Mouse (Mus musculus) brain, adult 2 months (tissue): ENCODE data around the gene Ints7.

Experiments used
- DNase-seq: peaks from one replicate; pipeline ENCODE4 v3.0.0; 2011; ENCODE audit warnings: low read depth, low spot score

Gene Ints7

GRCm38 (mm10) chr1:191629170-191629636 lies 53.8 kb downstream of the Ints7 start:
- no peak for DNase-seq

- DNase-seq = no peak
These were observed 57.2 kb downstream of the Ints7 start for GRCm38 (mm10) chr1:191632511-191633095.

DNA sequence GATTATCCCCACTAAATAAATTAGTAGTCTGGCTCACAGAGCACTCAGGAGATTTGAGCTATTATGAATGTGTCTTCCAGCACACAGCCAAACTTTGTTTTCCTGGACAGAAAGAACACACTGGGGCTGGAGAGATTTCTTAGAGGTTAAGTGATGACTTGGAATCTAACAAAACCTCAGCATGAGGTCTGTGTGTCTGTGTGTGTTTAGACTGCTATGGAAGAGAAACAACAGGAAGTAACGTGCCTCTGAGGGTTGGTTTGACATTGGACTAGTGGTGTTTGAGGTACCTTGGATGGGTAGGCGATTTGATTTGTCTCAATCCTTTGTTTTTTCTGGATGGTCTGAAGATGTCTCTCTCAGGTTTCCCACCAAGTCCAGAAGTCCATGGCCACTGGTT lies 58.7 kb downstream of the Ints7 start:
- DNase-seq = no peak

DNA sequence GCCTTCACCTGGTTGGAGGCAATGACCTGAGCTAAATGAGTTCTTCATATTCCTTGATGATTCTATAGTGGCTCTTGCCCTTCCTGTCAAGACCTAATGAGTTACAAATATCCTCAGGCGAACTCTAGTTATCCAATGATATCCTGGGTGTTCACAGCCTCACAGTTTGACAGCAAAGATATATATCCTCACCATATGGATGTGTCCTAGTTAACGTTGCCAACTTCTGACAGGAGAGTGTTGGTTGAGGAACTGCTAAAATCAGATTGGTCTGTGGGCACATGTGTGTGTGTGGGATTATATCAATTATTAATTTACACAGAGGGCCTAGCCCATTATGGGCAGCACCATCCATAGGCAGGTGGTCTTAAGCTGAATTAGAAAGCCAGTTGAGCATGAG lies 63.0 kb downstream of the Ints7 start:
- DNase-seq = peak; percentile 57

GRCm38 (mm10) chr1:191639200-191639807 lies 63.9 kb downstream of the Ints7 start:
- peak; percentile 77 for DNase-seq

DNA sequence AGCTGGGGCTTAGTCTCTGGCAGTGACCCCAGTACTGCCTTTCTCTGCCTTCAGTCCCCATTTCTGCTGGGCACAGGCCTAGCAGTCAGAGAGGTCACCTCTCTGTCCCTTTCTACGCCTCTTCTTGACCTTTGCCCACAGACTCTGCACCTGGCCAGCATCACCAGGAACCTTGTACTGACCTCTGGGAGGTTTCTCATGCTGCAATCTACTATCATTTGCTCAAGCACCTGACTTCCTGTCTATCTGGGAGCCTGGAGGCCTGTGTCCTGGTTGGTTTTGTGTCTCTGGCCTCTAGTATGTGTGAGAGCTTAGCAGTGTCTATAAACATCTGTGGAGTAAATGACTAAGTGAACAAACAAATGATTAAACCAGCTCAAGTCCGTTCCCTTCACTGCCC lies 64.7 kb downstream of the Ints7 start:
- no peak for DNase-seq

- DNase-seq = no peak
These were observed 65.4 kb downstream of the Ints7 start for GRCm38 (mm10) chr1:191640848-191641247.

GRCm38 (mm10) chr1:191641438-191641837 lies 66.0 kb downstream of the Ints7 start:
- DNase-seq = no peak

- DNase-seq = no peak
These were observed 67.5 kb downstream of the Ints7 start for GRCm38 (mm10) chr1:191642903-191643302.

- no peak for DNase-seq
These were observed 70.5 kb downstream of the Ints7 start for GRCm38 (mm10) chr1:191645921-191646320.

DNA sequence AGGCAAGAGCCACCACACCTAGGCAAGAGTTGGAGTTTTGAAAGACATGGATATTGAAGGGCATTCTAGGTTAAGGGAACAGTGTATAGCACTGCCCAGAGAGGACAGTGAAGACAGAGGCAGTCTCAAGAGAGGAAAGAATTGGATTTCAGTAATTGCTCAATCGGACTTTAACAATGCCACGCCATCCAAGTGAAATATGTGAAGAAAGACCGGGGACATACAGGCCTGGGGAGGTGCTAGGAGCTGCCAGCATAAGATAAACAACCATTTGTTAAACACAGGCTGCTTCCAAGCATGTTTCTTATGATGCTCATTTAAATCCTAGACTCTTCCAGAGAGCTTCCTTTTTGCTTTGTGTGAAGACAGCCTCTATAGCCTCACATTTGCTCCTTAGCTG lies 72.2 kb downstream of the Ints7 start:
- no peak for DNase-seq

DNA sequence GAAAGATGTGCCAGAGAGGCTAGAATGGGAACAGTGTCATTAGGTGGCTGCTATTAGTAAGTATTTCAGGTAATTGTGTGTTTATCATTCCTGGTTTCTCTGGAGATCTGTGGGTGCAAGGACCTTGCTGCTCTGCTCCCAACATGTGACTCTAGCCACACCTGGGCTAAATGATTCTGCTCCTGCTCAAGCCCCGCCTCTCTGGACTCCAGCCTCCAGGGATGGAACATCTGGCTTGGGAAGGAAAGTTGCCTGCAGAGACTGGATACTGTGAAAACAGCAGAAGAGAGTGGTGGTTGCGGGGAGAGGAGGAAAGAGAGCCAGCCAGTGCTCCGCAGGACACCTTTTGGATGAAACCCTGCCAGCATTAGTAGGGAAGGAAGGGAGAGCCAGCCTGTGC lies 84.0 kb downstream of the Ints7 start:
- DNase-seq = no peak

DNA sequence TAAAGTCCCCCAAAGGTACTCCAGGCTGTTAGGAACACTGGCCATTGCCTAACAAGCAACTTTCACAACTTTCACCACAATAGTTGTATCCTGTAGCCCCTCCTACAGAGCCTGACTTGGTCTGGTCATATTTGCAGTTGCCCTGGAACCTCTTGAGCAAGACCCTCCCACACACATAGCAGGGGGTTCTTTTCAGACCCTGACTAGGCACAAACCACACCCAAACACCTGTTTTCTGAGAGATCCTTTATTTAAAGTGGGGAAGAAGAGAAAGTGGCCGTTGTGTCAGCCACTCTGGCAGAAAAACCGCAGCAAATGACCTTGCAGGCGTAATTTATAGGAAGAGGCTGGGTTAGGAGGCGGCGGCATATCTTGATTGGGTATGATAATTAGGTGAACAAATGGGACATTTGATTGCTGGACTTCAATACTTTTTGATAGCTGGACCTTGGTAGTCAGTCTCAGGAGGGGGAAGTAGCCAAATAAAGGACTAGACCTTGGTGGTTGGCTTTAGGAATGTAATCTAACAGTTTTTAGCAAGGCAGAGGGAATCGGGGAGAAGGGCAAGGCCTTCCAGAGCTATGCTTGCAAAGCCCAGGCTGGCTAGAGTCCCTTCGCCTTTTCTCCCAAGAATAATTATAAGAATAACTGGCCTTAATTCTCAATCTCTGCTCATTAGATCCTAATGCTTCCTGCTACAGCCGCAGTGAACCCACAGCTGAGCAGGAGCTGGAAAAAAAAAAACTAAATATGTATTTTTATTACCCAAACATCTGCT lies 85.8 kb downstream of the Ints7 start:
- no peak for DNase-seq

- DNase-seq = peak; percentile 89
These were observed 86.9 kb downstream of the Ints7 start for GRCm38 (mm10) chr1:191662178-191662898.

GRCm38 (mm10) chr1:191662899-191663500 lies 87.6 kb downstream of the Ints7 start:
- DNase-seq = no peak

- DNase-seq = no peak
These were observed 88.2 kb downstream of the Ints7 start for GRCm38 (mm10) chr1:191663603-191664002.

DNA sequence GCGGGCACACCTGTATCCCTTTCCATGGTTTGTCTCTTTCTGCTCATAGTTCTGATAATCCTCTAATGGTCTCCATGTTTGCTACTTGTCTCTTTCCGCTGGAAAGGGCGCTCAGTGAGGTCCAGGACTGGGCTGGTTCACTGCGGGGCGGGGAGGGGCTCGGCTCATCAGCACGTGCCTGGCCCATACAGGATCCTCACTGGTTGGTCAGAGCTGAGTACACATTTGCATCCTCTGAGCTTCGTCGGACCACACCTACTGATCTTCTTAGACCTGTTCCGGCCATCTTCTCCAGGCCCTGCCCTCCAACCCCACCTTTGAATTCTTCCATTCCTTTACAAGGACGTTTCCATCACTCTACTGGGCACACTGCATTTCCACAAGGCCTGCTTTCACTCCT lies 90.9 kb downstream of the Ints7 start:
- DNase-seq = no peak

DNA sequence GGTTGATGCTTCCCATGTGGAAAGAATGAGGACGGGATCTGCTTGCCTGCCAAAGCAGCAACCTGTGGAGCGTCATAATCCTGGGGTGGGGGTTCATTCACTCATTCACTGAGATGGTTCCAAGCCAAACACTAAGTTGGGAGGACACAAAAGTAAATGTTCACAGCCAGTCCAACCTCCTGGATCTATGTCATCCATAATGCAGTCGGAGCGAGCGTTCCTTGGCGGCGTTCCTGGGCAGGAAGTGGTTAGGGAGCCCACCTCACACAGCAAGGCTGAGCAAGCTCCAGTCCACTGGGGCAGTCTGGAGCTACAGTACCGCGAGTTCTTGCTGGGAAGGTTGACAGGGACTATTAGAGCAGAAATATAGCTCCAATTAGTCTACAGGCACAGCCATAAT lies 92.6 kb downstream of the Ints7 start:
- no peak for DNase-seq
